Comparison of ENCODE assay signal across 13 mouse cellular contexts in the genomic region with DNA sequence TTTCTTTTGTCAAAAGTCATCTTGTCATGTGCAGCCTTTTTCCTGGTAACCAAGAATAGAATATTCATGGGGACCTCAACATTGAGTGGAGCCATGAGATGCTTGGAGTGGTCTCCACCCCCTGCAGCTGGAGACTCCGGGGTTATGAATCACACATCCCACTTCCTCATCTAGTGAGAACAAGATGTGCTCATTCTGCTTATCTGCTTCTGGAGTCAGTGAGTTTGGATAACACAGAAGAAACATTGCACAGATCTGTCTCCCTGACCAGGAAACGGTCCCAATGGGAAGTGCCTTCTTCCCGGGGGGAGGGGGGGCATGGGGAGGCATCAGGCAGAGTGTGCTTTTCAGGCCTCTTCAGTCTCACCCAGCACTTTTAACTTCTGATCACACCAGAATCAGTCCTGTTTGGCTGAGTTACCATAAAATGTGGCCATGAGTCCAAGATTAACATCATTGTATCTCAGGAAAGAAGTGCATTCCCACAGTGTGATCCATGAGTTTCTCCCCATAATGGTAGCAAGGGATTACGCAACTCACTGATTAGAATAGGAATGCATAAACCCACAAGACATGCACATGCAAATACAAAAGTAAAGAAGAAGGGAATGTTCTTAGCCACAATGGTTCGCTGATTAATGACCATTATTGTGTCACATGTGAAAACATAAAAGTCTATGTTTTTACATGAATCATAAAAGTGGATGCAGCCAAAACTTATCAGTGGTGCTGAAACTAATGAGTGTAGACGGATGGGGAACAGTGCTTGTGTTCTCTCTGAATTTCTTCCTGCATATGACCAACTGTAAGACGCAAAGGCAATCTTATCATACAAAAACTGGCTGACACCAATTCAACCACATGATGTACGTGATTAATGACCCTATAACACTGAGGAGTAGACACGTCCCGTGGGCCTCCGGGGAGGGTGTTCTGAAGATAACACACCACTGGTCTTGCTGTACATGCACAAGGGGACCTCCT.
DNase-seq lines count a peak whose midpoint lies in the region.
"Had no signal": no experiment of that assay in that cellular context is flagged by ENCODE, and none has a peak within 500 bp of the region (broad histone marks: within the 10 kb centered on the region; RNA-seq: fewer than 3 reads in every experiment).

No protein-coding gene starts in this region.

- intact Hi-C loops in heart, postnatal 25 days (cut with DNase I) = loop anchor here (10.0 kb wide), 2 partner anchors 386 to 454 kb away; a partner anchor contains a TSS

- peaks cover 5% of the 10 kb centered on the region; the same call in 1 of the 2 replicates for H3K4me1 ChIP-seq in brown adipose tissue, adult 24 weeks (ENCODE audit: control insufficient read depth, insufficient read depth, insufficient read length, low read length)
- H3K4me1 ChIP-seq: intestine, embryonic 15.5 days; liver, embryonic 15.5 days had no signal

- H3K27ac ChIP-seq in brown adipose tissue, adult 24 weeks (replicated peaks; ENCODE audit: low read depth, low read length) = 0 out of 2 replicates have a peak overlapping the region, but pooled peaks have one; percentile 14
- H3K27ac ChIP-seq: embryonic facial prominence, embryonic 10.5 days; intestine, embryonic 15.5 days; liver, embryonic 15.5 days had no signal

- peak; percentile 28 for DNase-seq in gastrocnemius, postnatal 25 days
- no peak for DNase-seq in gastrocnemius, adult 8-10 months (ENCODE audit: low spot score in 2 of 2)
- DNase-seq in A20 (ENCODE audit: low read depth, low spot score) = peak; percentile 39
- DNase-seq in heart, postnatal 25 days (ENCODE audit: low spot score) = peak; percentile 32
- no peak for DNase-seq in thymus, postnatal 36 days
- no peak for DNase-seq in cerebellum, postnatal 25 days
- no peak for DNase-seq in layer of hippocampus, adult 9-11 months
- DNase-seq: right cerebral cortex, postnatal 4 days; thymus, postnatal 14 days had no signal

- H3K4me3 ChIP-seq in brown adipose tissue, adult 24 weeks (ENCODE audit: insufficient read depth, low read depth, low read length) = no peak overlapping the region
- H3K4me3 ChIP-seq: embryonic facial prominence, embryonic 10.5 days; intestine, embryonic 15.5 days; liver, embryonic 15.5 days had no signal

Comparison
In these comparisons a context has a peak if more than half of its experiments do, and no peak if none do; other contexts are left out.
1. DNase-seq: peak in gastrocnemius, postnatal 25 days (single experiment), A20 (single experiment) and heart, postnatal 25 days (single experiment); none in gastrocnemius, adult 8-10 months (0 of 2), thymus, postnatal 36 days (0 of 2), cerebellum, postnatal 25 days (0 of 2) and layer of hippocampus, adult 9-11 months (single experiment).